Mouse (Mus musculus): ENCODE measurements at regions not wholly inside any gene's neighbourhood (a gene's known extent, or its start where the extent isn't known, plus 50 kb on each side); places are given as distances from the start of the nearest gene placed in this dataset.

GRCm38 (mm10) chr5:44975456-44976195 lies 176.1 kb upstream of the Ldb2 start:
- no peaks in the 10 kb centered on the region for H3K9me3 ChIP-seq
- WGBS = 16% methylated on average over 9 of the region's 9 CpGs
- H3K9ac ChIP-seq = no peak overlapping the region
- ATAC-seq (ENCODE audit: insufficient number of reproducible peaks, low FRiP score, low TSS enrichment, low read depth) = peak; percentile 71; the same call in 1 of the 2 replicates
- no peaks in the 10 kb centered on the region for H3K36me3 ChIP-seq
- peaks cover 6% of the 10 kb centered on the region for H3K4me1 ChIP-seq
- H3K4me2 ChIP-seq = no peak overlapping the region
- no peak overlapping the region for H3K4me3 ChIP-seq
- H3K27me3 ChIP-seq = no peaks in the 10 kb centered on the region
- H3K27ac ChIP-seq = peak overlapping the region; percentile 82

- H3K4me3 ChIP-seq = no peak overlapping the region
- H3K4me2 ChIP-seq = no peak overlapping the region
- H3K27me3 ChIP-seq = no peaks in the 10 kb centered on the region
- 13% methylated on average over 7 of the region's 7 CpGs for WGBS
- H3K36me3 ChIP-seq = no peaks in the 10 kb centered on the region
- H3K27ac ChIP-seq = no peak overlapping the region
- H3K9ac ChIP-seq = no peak overlapping the region
- H3K4me1 ChIP-seq = peaks cover 12% of the 10 kb centered on the region
- no peak for ATAC-seq (ENCODE audit: insufficient number of reproducible peaks, low FRiP score, low TSS enrichment, low read depth)
- H3K9me3 ChIP-seq = no peaks in the 10 kb centered on the region
Observed at GRCm38 (mm10) chr5:44943023-44943921, 143.8 kb upstream of the Ldb2 start.

GRCm38 (mm10) chr5:44942575-44942974 lies 143.1 kb upstream of the Ldb2 start:
- Histone ChIP-seq H3K4me2 (no peak overlapping the region), H3K27ac (no peak overlapping the region)
- no peak for ATAC-seq (ENCODE audit: insufficient number of reproducible peaks, low FRiP score, low TSS enrichment, low read depth)

GRCm38 (mm10) chr5:44925476-44925875 lies 126.0 kb upstream of the Ldb2 start:
- H3K9ac ChIP-seq = no peak overlapping the region
- no peak for ATAC-seq (ENCODE audit: insufficient number of reproducible peaks, low FRiP score, low TSS enrichment, low read depth)
- H3K27ac ChIP-seq = no peak overlapping the region
- no peak overlapping the region for H3K4me2 ChIP-seq
- H3K9me3 ChIP-seq = no peaks in the 10 kb centered on the region
- no peaks in the 10 kb centered on the region for H3K27me3 ChIP-seq
- 24% methylated on average over 2 of the region's 2 CpGs for whole genome bisulfite sequencing
- no peaks in the 10 kb centered on the region for H3K36me3 ChIP-seq
- no peak overlapping the region for H3K4me3 ChIP-seq
- peaks cover 8% of the 10 kb centered on the region for H3K4me1 ChIP-seq

More at GRCm38 (mm10) chr5:44942575-44942974, 143.1 kb upstream of the Ldb2 start:
- H3K9ac ChIP-seq = no peak overlapping the region
- H3K4me1 ChIP-seq = peaks cover 12% of the 10 kb centered on the region
- no peaks in the 10 kb centered on the region for H3K27me3 ChIP-seq
- 27% methylated on average over 2 of the region's 2 CpGs for WGBS
- no peaks in the 10 kb centered on the region for H3K9me3 ChIP-seq
- H3K4me3 ChIP-seq = no peak overlapping the region
- no peaks in the 10 kb centered on the region for H3K36me3 ChIP-seq

GRCm38 (mm10) chr5:44922129-44922775 lies 122.8 kb upstream of the Ldb2 start:
- H3K4me3 ChIP-seq = no peak overlapping the region
- H3K9me3 ChIP-seq = no peaks in the 10 kb centered on the region
- no peaks in the 10 kb centered on the region for H3K27me3 ChIP-seq
- H3K9ac ChIP-seq = no peak overlapping the region
- peak; percentile 84 for ATAC-seq (ENCODE audit: insufficient number of reproducible peaks, low FRiP score, low TSS enrichment, low read depth)
- peaks cover 8% of the 10 kb centered on the region for H3K4me1 ChIP-seq
- H3K4me2 ChIP-seq = no peak overlapping the region
- H3K36me3 ChIP-seq = no peaks in the 10 kb centered on the region
- peak overlapping the region; percentile 64 for H3K27ac ChIP-seq
- WGBS = 3% methylated on average over 2 of the region's 2 CpGs

- Histone ChIP-seq H3K4me3 (no peak overlapping the region), H3K9me3 (no peaks in the 10 kb centered on the region), H3K36me3 (no peaks in the 10 kb centered on the region), H3K9ac (no peak overlapping the region), H3K4me2 (0 out of 2 replicates have a peak overlapping the region, but pooled peaks have one; percentile 36), H3K27me3 (no peaks in the 10 kb centered on the region), H3K27ac (no peak overlapping the region), H3K4me1 (peaks cover 8% of the 10 kb centered on the region)
- ATAC-seq (ENCODE audit: insufficient number of reproducible peaks, low FRiP score, low TSS enrichment, low read depth) = no peak
- WGBS = 91% methylated on average over 6 of the region's 6 CpGs
Observed at GRCm38 (mm10) chr5:44917816-44918213, 118.3 kb upstream of the Ldb2 start.

GRCm38 (mm10) chr5:44917173-44917815 lies 117.8 kb upstream of the Ldb2 start:
- WGBS = 30% methylated on average over 16 of the region's 16 CpGs
- ATAC-seq (ENCODE audit: insufficient number of reproducible peaks, low FRiP score, low TSS enrichment, low read depth) = no peak
- peak overlapping the region; percentile 36 for H3K4me2 ChIP-seq
- no peaks in the 10 kb centered on the region for H3K36me3 ChIP-seq
- H3K9ac ChIP-seq = no peak overlapping the region
- peak overlapping the region; percentile 8; the same call in 1 of the 2 replicates for H3K4me3 ChIP-seq
- H3K27ac ChIP-seq = no peak overlapping the region
- H3K27me3 ChIP-seq = no peaks in the 10 kb centered on the region
- H3K9me3 ChIP-seq = no peaks in the 10 kb centered on the region
- peaks cover 7% of the 10 kb centered on the region for H3K4me1 ChIP-seq

GRCm38 (mm10) chr5:44902541-44902940 lies 103.1 kb upstream of the Ldb2 start:
- Histone ChIP-seq H3K4me3 (no peak overlapping the region), H3K27me3 (no peaks in the 10 kb centered on the region), H3K36me3 (no peaks in the 10 kb centered on the region), H3K27ac (0 out of 2 replicates have a peak overlapping the region, but pooled peaks have one; percentile 59), H3K4me1 (no peaks in the 10 kb centered on the region), H3K4me2 (no peak overlapping the region), H3K9me3 (no peaks in the 10 kb centered on the region), H3K9ac (no peak overlapping the region)
- ATAC-seq (ENCODE audit: insufficient number of reproducible peaks, low FRiP score, low TSS enrichment, low read depth) = no peak
- WGBS = 45% methylated on average over 6 of the region's 6 CpGs

GRCm38 (mm10) chr5:44886566-44887070 lies 87.1 kb upstream of the Ldb2 start:
- Histone ChIP-seq H3K4me2 (no peak overlapping the region), H3K9ac (no peak overlapping the region), H3K27ac (no peak overlapping the region), H3K4me1 (no peaks in the 10 kb centered on the region), H3K36me3 (no peaks in the 10 kb centered on the region), H3K4me3 (no peak overlapping the region), H3K9me3 (no peaks in the 10 kb centered on the region), H3K27me3 (no peaks in the 10 kb centered on the region)
- ATAC-seq (ENCODE audit: insufficient number of reproducible peaks, low FRiP score, low TSS enrichment, low read depth) = no peak
- WGBS = 66% methylated on average over 4 of the region's 4 CpGs

GRCm38 (mm10) chr5:44876946-44877345 lies 77.5 kb upstream of the Ldb2 start:
- H3K9ac ChIP-seq = no peak overlapping the region
- H3K36me3 ChIP-seq = no peaks in the 10 kb centered on the region
- no peaks in the 10 kb centered on the region for H3K9me3 ChIP-seq
- H3K4me2 ChIP-seq = no peak overlapping the region
- H3K4me1 ChIP-seq = 0 out of 2 replicates have a peak, but pooled peaks cover 3% of the 10 kb centered on the region
- no peaks in the 10 kb centered on the region for H3K27me3 ChIP-seq
- no peak overlapping the region for H3K4me3 ChIP-seq
- no peak overlapping the region for H3K27ac ChIP-seq
- no peak for ATAC-seq (ENCODE audit: insufficient number of reproducible peaks, low FRiP score, low TSS enrichment, low read depth)
- WGBS = 60% methylated on average over 3 of the region's 3 CpGs

- Histone ChIP-seq H3K27ac (no peak overlapping the region), H3K27me3 (no peaks in the 10 kb centered on the region), H3K4me2 (no peak overlapping the region), H3K4me1 (0 out of 2 replicates have a peak, but pooled peaks cover 4% of the 10 kb centered on the region), H3K4me3 (no peak overlapping the region), H3K9me3 (no peaks in the 10 kb centered on the region), H3K36me3 (no peaks in the 10 kb centered on the region), H3K9ac (no peak overlapping the region)
- ATAC-seq (ENCODE audit: insufficient number of reproducible peaks, low FRiP score, low TSS enrichment, low read depth) = no peak
- WGBS = 12% methylated on average over 7 of the region's 7 CpGs
Observed at GRCm38 (mm10) chr5:44872243-44872642, 72.8 kb upstream of the Ldb2 start.
